Mouse (Mus musculus): ENCODE data around the gene Insyn1. TPM values are rescaled to one million over a fixed set of nuclear protein-coding genes. Genes with fewer than 3 reads are reported as not detected.
A peak's percentile ranks its signal among the peaks of the same experiment; 100 is the strongest.

Insyn1 gene
- total RNA-seq (2021) (10 to 100 TPM in 1 of 2 experiments, 1 to 10 TPM in 1; 8.2 to 11.9 TPM), polyA plus RNA-seq (2012; rRNA removed) (9.2 and 12.7 TPM in 2 replicates)
- long read RNA-seq, partial matches to known transcripts = 0 of 3 reads
- long read RNA-seq, other reads (novel, unspliced or antisense) = 1 of 3 reads

DNA sequence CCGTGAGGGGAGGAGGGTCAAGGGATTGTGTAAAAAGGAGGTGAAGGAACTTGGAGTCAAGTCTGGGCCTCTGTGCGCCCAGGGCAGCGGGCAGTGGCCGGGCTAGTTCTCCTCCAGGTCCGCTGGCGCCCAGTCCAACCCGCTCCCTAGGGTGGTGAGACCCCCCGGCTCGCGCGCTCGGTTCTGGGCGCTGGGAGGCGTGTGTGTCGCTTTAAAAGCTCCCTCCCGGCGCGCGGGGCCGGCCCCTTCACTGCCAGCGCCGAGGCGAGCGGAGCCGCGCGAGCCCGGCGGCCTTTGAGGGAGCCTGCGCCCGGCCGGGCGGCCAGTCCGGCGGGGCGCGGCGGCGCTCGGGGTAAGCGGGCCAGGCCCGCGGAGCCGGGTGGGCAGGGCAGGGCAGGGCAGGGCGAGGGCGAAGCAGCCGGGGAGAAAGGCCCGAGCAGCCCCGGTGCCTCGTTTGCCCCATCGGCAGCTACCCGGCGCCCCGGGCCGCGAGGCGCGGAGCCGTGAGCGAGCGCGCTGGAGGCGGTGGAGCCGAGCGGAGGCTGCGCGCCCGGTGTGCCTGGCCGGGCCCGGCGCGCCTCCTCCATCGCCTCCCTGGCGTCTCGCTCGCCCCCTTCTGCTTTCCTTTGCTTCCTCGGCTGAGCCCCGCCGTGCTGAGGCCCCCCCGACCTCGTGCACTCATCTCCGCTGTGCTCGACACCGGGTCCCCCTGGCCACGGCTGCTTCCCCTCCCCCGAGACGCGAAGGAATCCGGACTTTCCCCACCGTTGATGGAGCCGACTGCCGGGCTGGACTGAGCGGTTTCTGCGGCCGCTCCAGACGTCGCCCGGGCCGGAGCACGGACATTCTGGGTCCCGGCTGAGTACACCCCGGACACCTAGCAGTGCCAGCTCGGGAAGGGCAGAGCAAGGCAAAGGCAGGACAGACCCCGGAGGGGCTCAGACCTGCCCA, at the start of gene Insyn1:
TSS of gene Insyn1 (plus strand) at position 753 of the 951 bp plus-strand sequence.
- DNase-seq = peak; percentile 85

DNA sequence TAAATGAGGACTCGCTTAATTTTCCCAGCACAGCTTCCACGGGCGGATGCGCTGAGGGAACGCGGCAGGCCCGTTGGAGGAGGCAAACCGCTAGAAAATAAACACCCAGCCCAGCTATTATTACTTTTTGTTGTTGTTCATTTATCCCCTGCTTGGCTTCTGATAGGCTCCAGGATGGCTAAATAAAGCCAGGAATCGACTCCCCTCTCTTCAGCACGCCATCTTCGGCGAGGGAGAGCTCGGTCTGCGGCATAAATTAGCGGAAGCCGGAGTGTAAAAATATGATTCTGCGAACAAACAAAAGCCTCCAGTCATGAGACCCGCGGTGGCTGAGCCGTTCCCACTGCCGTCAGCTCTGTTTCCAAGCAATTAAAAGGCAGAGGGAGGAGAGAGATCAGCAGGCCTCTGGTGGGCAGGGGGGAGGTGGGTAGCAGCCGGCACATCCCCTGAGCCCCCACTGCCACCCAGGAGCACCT, 49.4 kb upstream of the Insyn1 start:
- no peak for DNase-seq

DNA sequence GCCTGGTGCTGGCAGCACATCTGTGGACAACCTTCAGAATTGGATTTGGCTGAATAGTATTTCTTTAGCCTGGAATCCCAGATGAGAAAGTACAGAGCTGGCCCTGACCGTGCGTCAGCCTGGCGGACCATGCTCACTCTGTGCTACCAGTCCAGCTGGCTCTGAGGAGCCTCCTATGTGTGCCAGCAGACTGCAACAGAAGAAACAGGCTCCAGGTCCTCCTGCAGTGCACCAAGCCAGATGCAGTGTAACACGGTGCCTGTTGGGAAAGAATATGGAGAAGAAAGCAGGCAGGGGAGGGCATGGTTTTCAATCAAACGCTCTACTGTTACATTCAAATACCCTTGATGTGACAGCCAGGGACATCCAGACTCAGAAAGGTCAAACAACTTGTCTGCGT, 48.3 kb upstream of the Insyn1 start:
- peak; percentile 76 for DNase-seq

DNA sequence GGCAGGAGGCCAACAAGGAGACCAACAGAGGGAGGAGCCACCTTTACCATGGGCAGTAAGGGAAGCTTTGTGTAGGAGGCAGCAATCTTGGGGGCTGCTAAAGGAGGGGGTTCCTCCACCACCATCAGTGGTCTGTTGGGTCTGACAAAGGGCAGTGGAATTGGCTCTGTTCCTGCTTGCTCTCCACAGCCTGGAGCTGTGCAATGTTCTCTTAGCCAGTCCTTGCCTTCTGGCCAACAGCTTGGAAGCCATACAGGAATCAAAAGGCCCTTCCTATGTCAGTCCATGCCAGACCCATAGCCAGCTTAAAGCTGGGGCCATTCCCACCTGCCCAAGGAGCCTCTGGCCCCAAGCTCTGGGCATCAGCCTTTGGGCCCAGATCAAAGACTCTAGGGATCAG, 47.8 kb upstream of the Insyn1 start:
- peak; percentile 33 for DNase-seq

DNA sequence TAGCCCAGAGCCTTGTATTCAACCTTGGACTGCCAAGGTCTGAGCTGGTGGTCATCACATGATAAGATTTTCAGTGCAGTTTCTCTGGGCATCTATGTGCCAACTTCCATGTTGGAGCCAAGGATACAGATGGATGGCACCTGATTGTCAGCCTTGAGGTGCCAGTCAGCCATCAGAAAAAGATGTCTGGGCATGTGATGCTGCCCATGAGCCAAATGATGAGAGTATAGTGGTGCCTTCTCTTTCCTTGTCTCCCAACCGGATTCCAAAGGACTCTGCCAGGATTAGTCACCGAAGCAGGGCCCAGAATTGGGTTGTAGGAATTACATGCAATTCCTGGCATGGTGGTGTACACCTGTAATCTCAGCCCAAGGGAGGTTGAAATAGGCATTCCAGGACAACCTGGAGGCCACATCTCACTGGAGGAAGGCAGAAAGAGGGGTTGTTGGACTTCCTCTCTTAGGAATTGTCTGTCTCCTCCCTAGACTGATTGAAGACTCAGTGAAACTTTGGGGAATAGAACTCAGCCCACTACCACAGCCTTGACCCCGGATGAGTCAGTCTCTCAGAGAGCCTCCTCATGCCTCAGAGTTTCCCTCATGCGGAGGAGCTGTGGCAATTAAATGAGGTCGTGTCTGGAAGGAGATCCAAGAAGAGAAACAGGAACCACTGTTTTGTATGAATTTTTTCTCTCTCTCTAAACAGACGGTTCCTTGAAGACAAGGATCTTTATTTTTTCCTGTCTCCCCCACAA, 46.9 kb upstream of the Insyn1 start:
- peak; percentile 75 for DNase-seq

DNA sequence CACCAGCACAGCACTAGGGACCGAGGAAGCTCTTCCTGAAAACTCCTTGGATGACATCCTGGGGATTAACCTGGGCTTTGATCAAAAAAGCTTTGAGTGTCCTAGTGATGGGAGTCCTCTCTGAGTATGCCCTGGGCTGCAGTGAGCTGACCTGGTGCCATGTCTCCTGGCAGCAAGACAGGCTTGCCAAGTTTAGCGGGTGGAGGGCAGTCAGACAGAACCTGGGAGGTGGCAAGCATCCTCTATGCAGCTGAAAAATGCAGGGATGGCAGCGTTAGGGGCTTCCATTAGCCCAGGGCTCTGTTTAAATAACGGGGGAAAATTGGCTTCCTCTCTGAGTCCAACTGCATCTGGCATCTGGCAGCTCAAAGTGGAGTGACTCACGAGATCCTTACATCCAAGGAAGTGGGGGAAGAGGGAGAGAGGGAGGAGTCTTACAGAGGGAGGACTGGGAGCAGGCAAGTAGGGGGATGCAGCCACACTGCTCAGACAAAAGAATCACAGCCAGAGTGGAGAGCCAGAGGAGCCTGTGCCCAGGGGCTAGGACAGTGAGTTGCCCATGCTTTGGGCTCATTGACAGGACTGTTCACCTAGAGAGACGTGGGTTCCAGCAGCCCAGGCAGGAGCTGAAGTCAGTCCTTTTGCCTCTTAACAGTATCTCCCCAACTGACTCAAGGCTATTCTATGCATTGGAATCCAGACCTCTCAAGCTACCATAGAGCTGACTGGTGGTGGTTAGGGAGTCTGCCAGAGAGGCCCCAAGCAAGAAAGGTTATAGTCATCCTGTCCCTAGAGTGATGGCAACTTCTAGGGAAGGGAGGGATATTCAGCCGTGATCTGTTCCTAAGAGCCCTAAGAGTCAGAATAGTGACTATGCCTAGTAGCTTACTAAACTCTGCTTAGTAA, 46.0 kb upstream of the Insyn1 start:
- peak; percentile 29 for DNase-seq

DNA sequence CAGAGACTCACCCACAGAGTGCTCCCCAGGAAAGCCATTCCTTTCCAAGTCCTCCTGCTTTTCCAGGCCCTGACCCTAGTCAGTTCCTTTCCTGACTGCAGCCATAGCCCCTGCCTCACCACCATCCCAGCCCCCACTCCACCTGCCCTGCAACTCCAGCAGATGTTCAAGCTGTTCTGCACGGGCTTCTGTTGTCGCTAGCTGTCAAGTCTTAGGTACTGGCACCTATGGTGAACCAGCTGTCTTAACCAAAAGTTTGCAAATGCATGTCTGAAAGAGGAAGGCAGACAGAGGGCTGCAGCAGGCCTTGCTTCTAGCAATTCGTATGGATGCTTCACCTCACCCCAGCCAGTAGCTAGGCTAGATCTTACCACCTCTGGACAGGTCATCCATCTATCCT, 45.3 kb upstream of the Insyn1 start:
- DNase-seq = no peak

DNA sequence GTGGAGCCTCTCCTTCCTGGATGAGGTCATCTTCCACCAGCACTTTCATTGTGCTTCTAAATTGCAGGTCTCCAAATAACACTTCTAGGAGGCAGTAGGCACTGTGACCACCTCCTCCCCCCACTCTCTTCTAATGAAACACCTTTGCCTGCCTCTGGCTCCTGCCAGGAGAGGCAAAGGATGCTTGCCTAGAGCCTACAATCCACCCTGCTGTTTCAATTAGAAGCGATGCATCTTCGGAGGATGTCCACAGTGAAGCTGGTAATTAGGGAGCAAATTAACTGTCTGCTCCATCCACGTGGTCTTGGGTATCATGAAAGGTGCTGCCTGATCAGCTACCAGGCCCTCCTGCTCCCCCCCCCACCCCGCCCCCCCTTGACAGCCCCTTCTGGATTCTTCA, 41.6 kb upstream of the Insyn1 start:
- no peak for DNase-seq

DNA sequence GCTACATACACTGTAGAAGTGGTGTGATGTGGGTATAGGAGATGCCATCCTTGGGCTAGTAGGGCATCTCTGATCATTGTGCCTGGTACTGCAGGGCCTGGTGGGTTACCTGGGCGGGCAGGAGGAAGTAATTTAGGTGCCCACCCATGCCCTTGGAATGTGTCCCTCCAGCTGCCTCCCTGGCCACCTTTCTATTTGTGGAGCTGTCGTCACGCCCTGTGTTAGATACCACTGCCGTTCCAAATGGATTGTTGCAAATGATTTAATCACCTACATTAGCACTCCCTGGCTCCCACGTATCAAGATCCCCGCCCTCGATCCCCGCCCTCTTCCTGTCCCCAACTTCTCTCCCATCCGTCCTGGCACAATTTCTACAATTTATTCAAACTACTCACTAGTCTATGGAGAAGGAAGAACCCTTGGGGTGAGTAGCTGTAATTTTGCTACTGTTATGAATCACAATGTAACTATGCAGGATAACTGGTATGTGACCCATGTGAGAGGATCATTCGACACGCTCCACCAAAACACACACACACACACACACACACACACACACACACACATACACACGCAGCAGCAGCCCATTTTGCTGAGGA, 40.3 kb upstream of the Insyn1 start:
- no peak for DNase-seq

DNA sequence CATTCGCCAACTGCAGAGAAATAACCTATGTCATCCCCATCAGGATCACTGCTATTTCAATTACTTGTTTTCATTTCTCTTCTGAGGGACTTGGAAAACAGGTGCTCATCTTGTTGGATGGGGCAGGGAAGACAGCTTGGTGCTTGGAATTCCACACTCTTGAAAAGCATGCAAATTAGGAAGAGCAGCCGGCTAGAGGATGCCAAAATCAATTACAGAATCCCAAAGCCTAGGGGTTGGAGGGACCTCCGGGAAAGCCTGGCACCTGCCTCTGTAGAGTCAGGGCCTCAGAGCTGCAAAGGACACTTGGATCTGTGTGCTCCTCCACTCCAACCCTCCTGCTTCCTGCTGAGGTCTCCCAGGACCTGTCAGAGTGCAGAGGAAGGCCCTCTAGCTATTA, 38.9 kb upstream of the Insyn1 start:
- DNase-seq = no peak

DNA sequence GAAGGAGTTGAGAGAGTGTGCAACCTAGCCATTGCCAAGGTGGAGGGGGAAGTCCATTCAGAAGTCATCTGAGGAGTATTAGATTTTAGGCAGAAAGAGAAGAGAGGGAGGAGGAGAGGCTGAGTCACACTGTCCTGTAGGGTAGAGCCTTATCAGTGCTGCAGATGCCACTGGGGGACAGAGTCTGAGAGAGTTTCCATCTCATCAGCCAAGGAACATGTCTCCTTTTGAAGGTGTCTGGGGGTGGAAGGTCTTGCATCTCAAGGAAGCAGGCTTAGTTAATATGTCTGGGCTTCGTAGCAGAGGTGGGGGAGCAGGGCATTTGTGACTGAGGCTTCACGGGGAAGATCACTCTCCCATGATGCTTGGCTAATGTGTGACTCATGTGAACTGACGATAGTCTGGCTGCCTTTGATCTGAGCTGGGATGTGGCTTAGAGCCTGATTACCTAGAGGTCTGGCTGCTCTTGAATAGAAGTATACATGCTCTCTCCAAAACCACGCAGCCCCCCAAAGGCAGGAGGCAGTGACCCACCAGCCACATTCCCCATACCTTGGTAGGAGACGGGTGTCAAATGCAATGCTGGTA, 34.5 kb upstream of the Insyn1 start:
- peak; percentile 60 for DNase-seq

DNA sequence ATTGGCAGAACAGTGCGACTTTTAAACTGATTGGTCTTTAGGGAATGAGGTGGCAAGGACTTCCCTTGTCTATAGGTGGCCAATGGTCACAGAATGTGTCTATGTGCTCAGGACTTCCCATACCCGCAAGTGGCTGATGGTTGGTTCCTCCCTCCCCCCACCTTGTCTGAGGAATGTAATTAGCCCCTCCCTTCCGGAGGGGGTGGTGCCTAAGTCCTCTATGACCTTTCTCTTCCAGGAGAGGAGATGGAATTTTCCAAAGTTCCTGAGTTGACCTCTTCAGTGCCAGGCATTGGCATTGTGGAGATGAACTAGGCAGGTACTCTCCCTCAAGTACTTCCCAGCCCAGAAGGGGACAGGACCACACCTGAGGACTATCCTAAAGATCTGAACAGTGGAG, 33.5 kb upstream of the Insyn1 start:
- no peak for DNase-seq

DNA sequence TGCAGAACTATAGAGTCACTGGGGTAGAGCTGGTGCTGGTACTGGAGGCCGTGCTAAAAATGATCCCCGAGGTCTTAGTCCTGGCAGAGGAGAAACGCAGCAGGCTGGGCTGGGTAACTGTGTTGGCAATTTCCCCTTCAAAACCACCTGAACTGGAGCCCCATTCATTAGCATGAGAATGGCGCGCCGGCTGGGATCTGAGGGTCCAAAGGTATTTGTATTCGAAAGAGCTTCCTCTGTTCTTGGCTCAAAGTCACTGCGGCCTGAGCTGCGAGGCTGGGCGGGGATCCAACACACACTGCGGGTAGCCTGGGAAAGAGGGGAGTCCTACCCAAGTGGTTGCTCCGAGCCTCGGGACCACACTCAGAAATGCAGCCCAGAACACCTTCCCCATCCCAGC, 32.6 kb upstream of the Insyn1 start:
- no peak for DNase-seq

DNA sequence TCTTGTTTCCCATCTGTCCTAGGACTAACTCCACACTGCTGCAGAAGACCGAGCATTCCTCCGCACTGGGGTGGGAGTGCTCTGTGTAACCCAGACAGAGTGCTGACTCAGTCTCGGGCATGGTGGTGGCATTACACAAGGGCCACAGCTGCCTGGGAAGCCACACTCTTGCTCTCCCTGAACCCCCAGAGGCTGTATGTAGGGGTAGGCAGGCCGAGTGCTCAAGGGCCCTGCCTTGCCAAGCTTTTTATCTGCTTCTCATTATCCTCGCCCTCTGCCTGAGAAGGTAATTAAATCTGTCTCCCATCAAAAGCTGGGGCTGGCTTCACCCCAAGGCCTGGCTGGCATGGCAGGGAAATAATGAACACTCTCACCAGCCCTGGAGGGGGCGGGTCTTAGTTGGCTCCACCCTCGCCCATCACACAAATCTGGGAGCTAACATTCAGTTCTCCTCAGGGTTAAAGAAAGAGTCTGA, 30.9 kb upstream of the Insyn1 start:
- no peak for DNase-seq

DNA sequence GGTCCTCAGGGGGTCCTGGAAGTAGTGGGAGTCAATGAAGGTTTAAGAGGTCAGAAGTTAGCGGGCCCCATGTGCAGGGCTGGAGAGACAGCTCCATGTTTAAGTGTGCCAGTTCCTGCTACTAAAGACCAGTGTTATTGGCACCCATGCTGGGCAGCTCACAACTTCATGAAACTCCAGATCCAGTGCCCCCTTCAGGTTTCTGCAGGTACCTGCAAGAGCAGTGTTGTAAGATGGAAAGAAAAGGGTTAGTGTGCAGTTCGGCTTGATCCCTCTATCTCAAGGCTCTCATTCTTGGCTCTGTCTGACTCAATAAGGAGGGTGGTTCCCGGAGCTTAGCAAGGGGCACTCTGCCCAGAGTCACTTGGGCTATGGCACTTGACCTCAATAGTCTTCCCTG, 30.1 kb upstream of the Insyn1 start:
- DNase-seq = no peak

DNA sequence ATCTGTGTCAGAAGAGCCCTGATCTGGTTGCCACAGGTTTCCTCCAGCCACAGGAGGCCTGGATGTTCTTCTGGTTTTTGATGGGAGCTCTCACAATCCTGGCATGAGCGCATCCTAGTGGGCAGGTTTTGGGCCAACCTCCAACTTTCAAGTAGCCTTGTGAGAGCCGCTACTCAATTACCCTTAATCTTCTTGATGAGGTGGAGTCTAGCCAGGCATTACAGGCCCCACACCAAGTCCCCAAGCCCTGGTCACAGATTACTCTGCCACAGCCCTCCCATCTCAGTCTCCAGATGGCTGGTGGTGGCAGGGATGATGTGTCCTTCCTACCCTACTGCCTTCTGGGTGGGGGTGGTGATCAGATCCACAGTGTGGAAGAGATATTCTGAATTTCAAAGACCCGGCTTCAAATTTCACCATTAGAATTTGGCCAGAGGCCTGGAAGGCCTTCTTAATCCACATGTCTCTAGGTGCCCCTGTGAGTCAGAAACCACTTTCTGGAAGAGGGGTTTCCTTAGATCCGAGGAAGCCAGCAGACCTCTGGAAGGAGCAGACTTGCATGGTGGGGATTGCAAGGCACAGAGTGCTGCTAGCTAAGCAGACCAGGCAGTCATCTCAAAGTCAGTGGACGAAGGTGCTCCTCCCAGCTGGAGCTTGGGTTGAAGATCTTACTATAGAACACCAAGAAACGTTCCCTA, 29.4 kb upstream of the Insyn1 start:
- no peak for DNase-seq

DNA sequence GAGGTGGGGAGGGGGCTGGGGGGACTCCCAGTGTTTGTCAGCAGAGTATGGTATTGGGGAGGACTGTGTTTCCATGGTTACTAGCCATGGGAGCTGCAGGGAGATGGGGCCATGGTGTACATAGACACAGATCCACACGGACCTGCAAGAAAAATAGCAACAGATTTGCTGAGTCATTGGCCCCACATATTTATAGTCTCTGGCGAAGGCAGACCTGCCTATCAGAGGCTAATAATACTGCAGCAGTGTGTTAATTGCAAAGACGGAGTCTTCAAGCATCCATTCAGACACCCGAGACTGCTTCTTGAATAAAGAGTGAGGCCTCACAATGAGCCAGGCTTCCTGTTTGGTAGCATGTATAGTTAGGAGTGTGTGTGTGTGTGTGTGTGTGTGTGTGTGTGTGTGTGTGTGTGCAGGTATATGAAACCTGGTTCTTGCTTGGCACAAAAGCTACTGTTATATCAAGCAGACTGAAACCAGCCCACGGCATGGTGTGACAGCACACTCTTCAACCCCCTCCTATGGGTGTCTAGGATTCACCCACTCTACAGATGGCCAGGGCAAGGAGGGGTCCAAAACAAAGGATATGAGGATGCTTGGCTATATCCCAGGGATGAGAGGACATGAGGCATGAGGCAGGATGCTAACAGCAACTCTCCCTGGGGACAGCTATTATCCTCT, 20.9 kb upstream of the Insyn1 start:
- DNase-seq = no peak

DNA sequence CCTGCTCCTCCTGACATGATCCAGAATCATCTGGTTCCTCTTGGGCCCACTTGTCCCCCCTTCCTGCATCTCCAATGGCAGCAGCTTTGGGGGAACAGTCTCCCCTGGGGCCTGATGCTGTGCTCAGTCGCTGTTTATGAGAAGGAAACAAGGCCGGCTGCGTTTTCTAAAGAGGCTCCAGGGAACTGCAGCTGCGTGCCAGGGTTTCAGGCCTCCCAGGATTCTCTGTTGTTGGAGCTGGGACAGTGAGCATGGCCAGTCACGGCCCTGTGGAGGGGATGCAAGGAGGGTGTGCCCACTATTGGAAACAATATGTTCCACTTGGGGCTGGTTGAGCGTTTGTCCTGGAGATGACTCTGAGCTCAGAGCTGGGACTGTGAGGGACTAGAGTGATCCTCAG, 17.9 kb upstream of the Insyn1 start:
- DNase-seq = no peak

DNA sequence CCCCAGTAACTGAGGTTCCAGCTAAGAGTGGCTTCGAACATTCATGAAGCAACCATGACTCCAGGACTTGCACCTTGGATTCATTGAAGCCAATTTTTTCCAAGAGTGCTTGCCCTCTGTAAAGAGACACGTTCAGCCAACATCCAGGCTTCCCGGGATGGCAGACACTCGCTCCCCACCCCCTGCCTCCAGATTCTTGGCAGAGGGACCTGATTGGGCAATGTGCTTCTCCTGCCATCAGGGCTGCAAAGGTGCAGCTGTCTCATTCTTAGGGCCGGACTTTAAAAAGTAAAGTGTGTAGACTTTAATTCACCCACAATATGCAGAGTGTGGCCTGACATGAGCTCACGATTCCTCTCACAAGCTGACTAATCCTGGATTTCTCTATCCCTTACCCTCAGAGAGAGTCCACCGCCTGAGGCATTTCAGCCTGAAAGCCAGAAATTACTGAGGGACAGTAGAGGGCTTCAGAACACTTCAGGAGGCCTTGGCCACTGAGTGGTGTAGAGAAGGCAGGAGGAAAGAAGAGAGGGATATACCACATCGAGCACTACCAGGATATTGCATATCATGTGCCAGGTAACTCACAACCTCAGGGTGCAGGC, 15.1 kb upstream of the Insyn1 start:
- no peak for DNase-seq

Measured in adrenal gland, adult 2 months (tissue).